Mouse (Mus musculus) lung, postnatal 0 days (tissue): ENCODE results near the gene Hoxa7. TPM values are rescaled to one million over a fixed set of nuclear protein-coding genes. Genes with fewer than 3 reads are reported as not detected.

Source experiments
- ATAC-seq: fragments of 200-750 bp; cut with Nextera tagmentation; 2 replicates; pipeline ENCODE4 v1.8.0; 2017; ENCODE audit warnings: moderate library complexity
- DNase-seq: peaks from one replicate; pipeline ENCODE4 v3.0.0-alpha.2; 2016; ENCODE audit warnings: low spot score
- H3K27ac ChIP-seq: fragments of 300-500 bp; sonication (generic); 2 replicates; pipeline ENCODE4 v1.5.1; 2014; ENCODE audit warnings: antibody characterized with exemption, mild to moderate bottlenecking, low read length, mixed read lengths
- H3K27me3 ChIP-seq: fragments of 300-500 bp; sonication (generic); replicated peaks from 2 replicates; pipeline ENCODE4 v1.6.1; 2014; ENCODE audit warnings: low read length, mixed read lengths; ENCODE audit not compliant: insufficient read depth
- H3K36me3 ChIP-seq: fragments of 300-500 bp; sonication (generic); 2 replicates; pipeline ENCODE4 v1.6.1; 2014; ENCODE audit warnings: low read length, mixed read lengths; ENCODE audit not compliant: insufficient read depth
- H3K4me1 ChIP-seq: fragments of 300-500 bp; sonication (generic); 2 replicates; pipeline ENCODE4 v1.6.1; 2014; ENCODE audit warnings: antibody characterized with exemption, low read depth, low read length, mixed read lengths; ENCODE audit not compliant: insufficient read depth
- H3K4me2 ChIP-seq: fragments of 300-500 bp; sonication (generic); replicated peaks from 2 replicates; pipeline ENCODE4 v1.6.1; 2014; ENCODE audit warnings: low read depth, mild to moderate bottlenecking, low read length, moderate library complexity, mixed read lengths
- H3K4me3 ChIP-seq: fragments of 300-500 bp; sonication (generic); 2 replicates; pipeline ENCODE4 v1.5.1; 2014; ENCODE audit warnings: low read depth, low read length
- H3K9ac ChIP-seq: fragments of 300-500 bp; sonication (generic); replicated peaks from 2 replicates; pipeline ENCODE4 v1.6.1; 2014; ENCODE audit warnings: low read depth, mild to moderate bottlenecking
- H3K9me3 ChIP-seq: fragments of 300-500 bp; sonication (generic); 2 replicates; pipeline ENCODE4 v1.6.1; 2016; ENCODE audit warnings: low read length, mixed read lengths
- CTCF ChIP-seq: IDR thresholded peaks from 2 replicates; pipeline ENCODE4 v1.5.1; 2016; ENCODE audit warnings: antibody characterized with exemption, mild to moderate bottlenecking
- EP300 ChIP-seq: IDR thresholded peaks from 2 replicates; pipeline ENCODE4 v1.6.1; 2016; ENCODE audit warnings: antibody characterized with exemption, mild to moderate bottlenecking, control low read depth
- WGBS: fragments of 180-500 bp; shearing (Covaris S2); extraction: QIAGEN DNeasy Blood & Tissue Kit; methylation state at CpG from one replicate; pipeline ENCODE4 v1.1.7; 2014; 5-methylcytosine and 5-hydroxymethylcytosine counted together
- polyA plus RNA-seq: library from polyadenylated mRNA; unstranded; fragments of >200 nt; fragmentation: Nextera tagmentation; extraction: Ambion mirVana; gene quantifications from 2 replicates; pipeline ENCODE4 v1.2.1, GENCODE M21; 2015

Hoxa7 gene
- polyA plus RNA-seq, 1 experiment from 2014 or later = 8.7 TPM

GRCm38 (mm10) chr6:52200751-52201250 lies 20.9 kb downstream of the Hoxa7 start:
- Histone ChIP-seq H3K27ac (peak overlapping the region; percentile 83), H3K27me3 (peaks cover 9% of the 10 kb centered on the region; the same call in 1 of the 2 replicates), H3K36me3 (no peaks in the 10 kb centered on the region), H3K4me1 (no peaks in the 10 kb centered on the region; the same call in 1 of the 2 replicates), H3K4me3 (peak overlapping the region; percentile 22), H3K4me2 (peak overlapping the region; percentile 55), H3K9me3 (no peaks in the 10 kb centered on the region), H3K9ac (peak overlapping the region; percentile 20)
- no peak for DNase-seq
- no peak for ATAC-seq
- WGBS = 21% methylated on average over 10 of the region's 10 CpGs
- TF ChIP-seq CTCF = no peak
- TF ChIP-seq EP300 = no peak

- peak overlapping the region; percentile 22; the same call in 1 of the 2 replicates for H3K4me3 ChIP-seq
- H3K4me1 ChIP-seq = no peaks in the 10 kb centered on the region; the same call in 1 of the 2 replicates
- H3K27ac ChIP-seq = peak overlapping the region; percentile 83
- peak; percentile 76 for DNase-seq
- no peak for ATAC-seq
- peak overlapping the region; percentile 20; the same call in 1 of the 2 replicates for H3K9ac ChIP-seq
- WGBS = 9% methylated on average over 30 of the region's 30 CpGs
- peak overlapping the region; percentile 55 for H3K4me2 ChIP-seq
- TF ChIP-seq CTCF (no peak), EP300 (no peak)
- H3K36me3 ChIP-seq = no peaks in the 10 kb centered on the region
- H3K27me3 ChIP-seq = peaks cover 9% of the 10 kb centered on the region; the same call in 1 of the 2 replicates
- H3K9me3 ChIP-seq = no peaks in the 10 kb centered on the region
Observed at GRCm38 (mm10) chr6:52200073-52200750, 21.4 kb downstream of the Hoxa7 start.

- Histone ChIP-seq H3K27me3 (0 out of 2 replicates have a peak, but pooled peaks cover 9% of the 10 kb centered on the region), H3K9ac (no peak overlapping the region), H3K27ac (peak overlapping the region; percentile 76), H3K36me3 (no peaks in the 10 kb centered on the region), H3K9me3 (no peaks in the 10 kb centered on the region), H3K4me1 (no peaks in the 10 kb centered on the region), H3K4me3 (no peak overlapping the region), H3K4me2 (peak overlapping the region; percentile 25)
- 12% methylated on average over 10 of the region's 10 CpGs for WGBS
- ATAC-seq (peak; percentile 84), DNase-seq (peak; percentile 91)
- TF ChIP-seq CTCF (peak; percentile 71), EP300 (no peak; the same call in 1 of the 2 replicates)
Observed at GRCm38 (mm10) chr6:52197271-52197670, 24.4 kb downstream of the Hoxa7 start.

- WGBS = 19% methylated on average over 9 of the region's 9 CpGs
- ATAC-seq (peak; percentile 37), DNase-seq (no peak)
- Histone ChIP-seq H3K9ac (no peak overlapping the region), H3K27ac (peak overlapping the region; percentile 57; the same call in 1 of the 2 replicates), H3K9me3 (no peaks in the 10 kb centered on the region), H3K36me3 (no peaks in the 10 kb centered on the region), H3K4me2 (peak overlapping the region; percentile 25), H3K4me1 (no peaks in the 10 kb centered on the region), H3K4me3 (no peak overlapping the region), H3K27me3 (0 out of 2 replicates have a peak, but pooled peaks cover 9% of the 10 kb centered on the region)
- no peak for TF ChIP-seq EP300
- TF ChIP-seq CTCF = no peak
Observed at GRCm38 (mm10) chr6:52196811-52197210, 24.8 kb downstream of the Hoxa7 start.

- H3K4me1 ChIP-seq = peaks cover 3% of the 10 kb centered on the region; the same call in 1 of the 2 replicates
- no peak overlapping the region for H3K4me2 ChIP-seq
- DNase-seq (no peak), ATAC-seq (no peak)
- no peak for TF ChIP-seq CTCF
- TF ChIP-seq EP300 = no peak
- 12% methylated on average over 10 of the region's 10 CpGs for whole genome bisulfite sequencing
- H3K36me3 ChIP-seq = no peaks in the 10 kb centered on the region
- H3K9me3 ChIP-seq = no peaks in the 10 kb centered on the region
- 0 out of 2 replicates have a peak, but pooled peaks cover 6% of the 10 kb centered on the region for H3K27me3 ChIP-seq
- H3K27ac ChIP-seq = peak overlapping the region; percentile 1; the same call in 1 of the 2 replicates
- H3K4me3 ChIP-seq = no peak overlapping the region
- H3K9ac ChIP-seq = no peak overlapping the region
Observed at GRCm38 (mm10) chr6:52194690-52195089, 27.0 kb downstream of the Hoxa7 start.

- Histone ChIP-seq H3K36me3 (no peaks in the 10 kb centered on the region), H3K9me3 (no peaks in the 10 kb centered on the region), H3K4me1 (peaks cover 3% of the 10 kb centered on the region; the same call in 1 of the 2 replicates), H3K27ac (peak overlapping the region; percentile 78), H3K4me2 (peak overlapping the region; percentile 90), H3K9ac (peak overlapping the region; percentile 32; the same call in 1 of the 2 replicates), H3K27me3 (0 out of 2 replicates have a peak, but pooled peaks cover 10% of the 10 kb centered on the region), H3K4me3 (peak overlapping the region; percentile 62)
- WGBS = 2% methylated on average over 30 of the region's 55 CpGs
- peak; percentile 71 for ATAC-seq
- DNase-seq = peak; percentile 91
- TF ChIP-seq CTCF (no peak), EP300 (no peak)
Observed at GRCm38 (mm10) chr6:52191860-52192550, 29.6 kb downstream of the Hoxa7 start.
